Mouse (Mus musculus): ENCODE data around the gene Gimap5.

GRCm38 (mm10) chr6:48785189-48785588 is 39.2 kb downstream of the Gimap5 start:
- TF ChIP-seq CTCF (IDR thresholded peaks at IDR 0.05; ENCODE audit: low read depth) (no peak), EP300 (IDR thresholded peaks at IDR 0.05; ENCODE audit: low read depth) (no peak)
